Mouse (Mus musculus): ENCODE results near the gene Tspan9. TPM values are rescaled to one million over a fixed set of nuclear protein-coding genes. Genes with fewer than 3 reads are reported as not detected.

Tspan9 gene
- polyA plus RNA-seq, 1 experiment from 2014 or later: 130 TPM

- Histone ChIP-seq H3K4me1 (ENCODE audit: control insufficient read depth, insufficient read depth, low read length) (peaks cover 12% of the 10 kb centered on the region), H3K9me3 (ENCODE audit: control insufficient read depth, low read length) (no peaks in the 10 kb centered on the region), H3K9ac (ENCODE audit: low read depth, low read length) (no peak overlapping the region), H3K36me3 (ENCODE audit: control insufficient read depth, insufficient read depth, low read length) (0 out of 2 replicates have a peak, but pooled peaks cover 18% of the 10 kb centered on the region), H3K27ac (replicated peaks; ENCODE audit: low read depth, low read length) (no peak overlapping the region), H3K27me3 (replicated peaks; ENCODE audit: control insufficient read depth, insufficient read depth, low read length) (no peaks in the 10 kb centered on the region), H3K4me3 (ENCODE audit: low read depth, low read length) (no peak overlapping the region), H3K4me2 (ENCODE audit: low read depth, low read length) (no peak overlapping the region)
- no peak for ATAC-seq (ENCODE audit: low read depth)
- 79% methylated on average over 5 of the region's 5 CpGs for WGBS
- no peak for DNase-seq (ENCODE audit: low spot score)
Observed at GRCm38 (mm10) chr6:127928682-127929081, 214.7 kb downstream of the Tspan9 start.

GRCm38 (mm10) chr6:127925915-127926314 lies 217.5 kb downstream of the Tspan9 start:
- H3K9ac ChIP-seq (ENCODE audit: low read depth, low read length): no peak overlapping the region
- no peak overlapping the region for H3K4me3 ChIP-seq (ENCODE audit: low read depth, low read length)
- H3K9me3 ChIP-seq (ENCODE audit: control insufficient read depth, low read length): no peaks in the 10 kb centered on the region
- no peak overlapping the region for H3K4me2 ChIP-seq (ENCODE audit: low read depth, low read length)
- H3K36me3 ChIP-seq (ENCODE audit: control insufficient read depth, insufficient read depth, low read length): 0 out of 2 replicates have a peak, but pooled peaks cover 10% of the 10 kb centered on the region
- H3K4me1 ChIP-seq (ENCODE audit: control insufficient read depth, insufficient read depth, low read length): no peaks in the 10 kb centered on the region
- 60% methylated on average over 9 of the region's 9 CpGs for WGBS
- H3K27ac ChIP-seq (replicated peaks; ENCODE audit: low read depth, low read length): no peak overlapping the region
- H3K27me3 ChIP-seq (replicated peaks; ENCODE audit: control insufficient read depth, insufficient read depth, low read length): no peaks in the 10 kb centered on the region
- no peak for DNase-seq (ENCODE audit: low spot score)
- peak; percentile 28; the same call in 1 of the 2 replicates for ATAC-seq (ENCODE audit: low read depth)

- ATAC-seq (ENCODE audit: low read depth): no peak
Observed at GRCm38 (mm10) chr6:127924750-127925149, 218.6 kb downstream of the Tspan9 start.

GRCm38 (mm10) chr6:127923296-127923695 lies 220.1 kb downstream of the Tspan9 start:
- 0 out of 2 replicates have a peak, but pooled peaks cover 10% of the 10 kb centered on the region for H3K36me3 ChIP-seq (ENCODE audit: control insufficient read depth, insufficient read depth, low read length)
- ATAC-seq (ENCODE audit: low read depth) (no peak), DNase-seq (ENCODE audit: low spot score) (no peak)
- H3K27ac ChIP-seq (replicated peaks; ENCODE audit: low read depth, low read length): no peak overlapping the region
- no peaks in the 10 kb centered on the region for H3K4me1 ChIP-seq (ENCODE audit: control insufficient read depth, insufficient read depth, low read length)
- no peak overlapping the region for H3K9ac ChIP-seq (ENCODE audit: low read depth, low read length)
- H3K27me3 ChIP-seq (replicated peaks; ENCODE audit: control insufficient read depth, insufficient read depth, low read length): no peaks in the 10 kb centered on the region
- no peaks in the 10 kb centered on the region for H3K9me3 ChIP-seq (ENCODE audit: control insufficient read depth, low read length)
- no peak overlapping the region for H3K4me3 ChIP-seq (ENCODE audit: low read depth, low read length)
- H3K4me2 ChIP-seq (ENCODE audit: low read depth, low read length): no peak overlapping the region
- 82% methylated on average over 9 of the region's 9 CpGs for WGBS

More at GRCm38 (mm10) chr6:127924750-127925149, 218.6 kb downstream of the Tspan9 start:
- 0 out of 2 replicates have a peak, but pooled peaks cover 10% of the 10 kb centered on the region for H3K36me3 ChIP-seq (ENCODE audit: control insufficient read depth, insufficient read depth, low read length)
- no peaks in the 10 kb centered on the region for H3K27me3 ChIP-seq (replicated peaks; ENCODE audit: control insufficient read depth, insufficient read depth, low read length)
- no peaks in the 10 kb centered on the region for H3K9me3 ChIP-seq (ENCODE audit: control insufficient read depth, low read length)
- no peak overlapping the region for H3K4me2 ChIP-seq (ENCODE audit: low read depth, low read length)
- no peak overlapping the region for H3K4me3 ChIP-seq (ENCODE audit: low read depth, low read length)
- no peak overlapping the region for H3K9ac ChIP-seq (ENCODE audit: low read depth, low read length)
- no peak for DNase-seq (ENCODE audit: low spot score)
- H3K27ac ChIP-seq (replicated peaks; ENCODE audit: low read depth, low read length): no peak overlapping the region
- WGBS: 69% methylated on average over 6 of the region's 6 CpGs
- no peaks in the 10 kb centered on the region for H3K4me1 ChIP-seq (ENCODE audit: control insufficient read depth, insufficient read depth, low read length)

- 69% methylated on average over 9 of the region's 9 CpGs for WGBS
- Histone ChIP-seq H3K4me3 (ENCODE audit: low read depth, low read length) (no peak overlapping the region), H3K4me2 (ENCODE audit: low read depth, low read length) (no peak overlapping the region), H3K27me3 (replicated peaks; ENCODE audit: control insufficient read depth, insufficient read depth, low read length) (no peaks in the 10 kb centered on the region), H3K27ac (replicated peaks; ENCODE audit: low read depth, low read length) (no peak overlapping the region), H3K9ac (ENCODE audit: low read depth, low read length) (no peak overlapping the region), H3K4me1 (ENCODE audit: control insufficient read depth, insufficient read depth, low read length) (no peaks in the 10 kb centered on the region), H3K9me3 (ENCODE audit: control insufficient read depth, low read length) (no peaks in the 10 kb centered on the region), H3K36me3 (ENCODE audit: control insufficient read depth, insufficient read depth, low read length) (0 out of 2 replicates have a peak, but pooled peaks cover 10% of the 10 kb centered on the region)
- ATAC-seq (ENCODE audit: low read depth) (no peak), DNase-seq (ENCODE audit: low spot score) (no peak)
Observed at GRCm38 (mm10) chr6:127921996-127922395, 221.4 kb downstream of the Tspan9 start.

- Histone ChIP-seq H3K4me3 (ENCODE audit: low read depth, low read length) (no peak overlapping the region), H3K27me3 (replicated peaks; ENCODE audit: control insufficient read depth, insufficient read depth, low read length) (no peaks in the 10 kb centered on the region), H3K4me1 (ENCODE audit: control insufficient read depth, insufficient read depth, low read length) (no peaks in the 10 kb centered on the region), H3K4me2 (ENCODE audit: low read depth, low read length) (no peak overlapping the region), H3K36me3 (ENCODE audit: control insufficient read depth, insufficient read depth, low read length) (peaks cover 11% of the 10 kb centered on the region), H3K9ac (ENCODE audit: low read depth, low read length) (no peak overlapping the region), H3K9me3 (ENCODE audit: control insufficient read depth, low read length) (no peaks in the 10 kb centered on the region), H3K27ac (replicated peaks; ENCODE audit: low read depth, low read length) (no peak overlapping the region)
- ATAC-seq (ENCODE audit: low read depth) (peak; percentile 64; the same call in 1 of the 2 replicates), DNase-seq (ENCODE audit: low spot score) (peak; percentile 89)
- 7% methylated on average over 8 of the region's 8 CpGs for WGBS
Observed at GRCm38 (mm10) chr6:127920652-127921051, 222.7 kb downstream of the Tspan9 start.

GRCm38 (mm10) chr6:127919491-127919890 lies 223.9 kb downstream of the Tspan9 start:
- H3K4me2 ChIP-seq (ENCODE audit: low read depth, low read length): no peak overlapping the region
- DNase-seq (ENCODE audit: low spot score) (no peak), ATAC-seq (ENCODE audit: low read depth) (no peak; the same call in 1 of the 2 replicates)
- H3K9ac ChIP-seq (ENCODE audit: low read depth, low read length): no peak overlapping the region
- peaks cover 13% of the 10 kb centered on the region for H3K36me3 ChIP-seq (ENCODE audit: control insufficient read depth, insufficient read depth, low read length)
- H3K4me3 ChIP-seq (ENCODE audit: low read depth, low read length): no peak overlapping the region
- H3K27ac ChIP-seq (replicated peaks; ENCODE audit: low read depth, low read length): no peak overlapping the region
- H3K27me3 ChIP-seq (replicated peaks; ENCODE audit: control insufficient read depth, insufficient read depth, low read length): no peaks in the 10 kb centered on the region
- H3K9me3 ChIP-seq (ENCODE audit: control insufficient read depth, low read length): no peaks in the 10 kb centered on the region
- no peaks in the 10 kb centered on the region for H3K4me1 ChIP-seq (ENCODE audit: control insufficient read depth, insufficient read depth, low read length)
- WGBS: 85% methylated on average over 6 of the region's 6 CpGs

- Histone ChIP-seq H3K36me3 (ENCODE audit: control insufficient read depth, insufficient read depth, low read length) (peaks cover 19% of the 10 kb centered on the region), H3K27me3 (replicated peaks; ENCODE audit: control insufficient read depth, insufficient read depth, low read length) (no peaks in the 10 kb centered on the region), H3K4me1 (ENCODE audit: control insufficient read depth, insufficient read depth, low read length) (no peaks in the 10 kb centered on the region), H3K4me2 (ENCODE audit: low read depth, low read length) (no peak overlapping the region), H3K9ac (ENCODE audit: low read depth, low read length) (no peak overlapping the region), H3K4me3 (ENCODE audit: low read depth, low read length) (no peak overlapping the region), H3K27ac (replicated peaks; ENCODE audit: low read depth, low read length) (no peak overlapping the region), H3K9me3 (ENCODE audit: control insufficient read depth, low read length) (no peaks in the 10 kb centered on the region)
- 74% methylated on average over 3 of the region's 4 CpGs for WGBS
- DNase-seq (ENCODE audit: low spot score): no peak
- ATAC-seq (ENCODE audit: low read depth): no peak
Observed at GRCm38 (mm10) chr6:127917712-127918111, 225.7 kb downstream of the Tspan9 start.

- no peaks in the 10 kb centered on the region for H3K4me1 ChIP-seq (ENCODE audit: control insufficient read depth, insufficient read depth, low read length)
- 74% methylated on average over 3 of the region's 3 CpGs for WGBS
- ATAC-seq (ENCODE audit: low read depth) (no peak), DNase-seq (ENCODE audit: low spot score) (no peak)
- H3K4me2 ChIP-seq (ENCODE audit: low read depth, low read length): no peak overlapping the region
- no peaks in the 10 kb centered on the region for H3K9me3 ChIP-seq (ENCODE audit: control insufficient read depth, low read length)
- H3K27ac ChIP-seq (replicated peaks; ENCODE audit: low read depth, low read length): no peak overlapping the region
- no peaks in the 10 kb centered on the region for H3K27me3 ChIP-seq (replicated peaks; ENCODE audit: control insufficient read depth, insufficient read depth, low read length)
- H3K36me3 ChIP-seq (ENCODE audit: control insufficient read depth, insufficient read depth, low read length): peaks cover 19% of the 10 kb centered on the region
- H3K4me3 ChIP-seq (ENCODE audit: low read depth, low read length): no peak overlapping the region
- H3K9ac ChIP-seq (ENCODE audit: low read depth, low read length): no peak overlapping the region
Observed at GRCm38 (mm10) chr6:127916993-127917392, 226.4 kb downstream of the Tspan9 start.
